Mouse (Mus musculus) MEL (cell line): ENCODE measurements around the gene Ifi203.
"Not testable (repeated sequence)": the region's sequence is repeated elsewhere in the genome, so short reads cannot be mapped to it uniquely, and the experiment has no call there.

Source experiments
- BHLHE40 ChIP-seq: IDR thresholded peaks from 2 replicates; pipeline ENCODE4 v1.6.1; 2012; ENCODE audit warnings: low read depth, mild to moderate bottlenecking, inconsistent platforms, low read length, improper control_type of control experiment, borderline replicate concordance
- CTCF ChIP-seq, 3 experiments: IDR thresholded peaks in 2 of 3; conservative IDR thresholded peaks in 1 of 3; 2 replicates each; pipeline ENCODE4 v1.5.1; 2011 to 2012; ENCODE audit warnings: low read length in 3 of 3, low read depth in 2 of 3, mild to moderate bottlenecking in 2 of 3, improper control_type of control experiment in 1 of 3, inconsistent platforms in 1 of 3, mixed read lengths in 1 of 3, moderate library complexity in 1 of 3; ENCODE audit not compliant: control insufficient read depth in 1 of 3, insufficient read depth in 1 of 3, poor library complexity in 1 of 3, severe bottlenecking in 1 of 3
- E2F4 ChIP-seq: IDR thresholded peaks from 2 replicates; pipeline ENCODE4 v1.6.1; 2011; ENCODE audit warnings: low read depth, low read length, improper control_type of control experiment, borderline replicate concordance
- EP300 ChIP-seq, 2 experiments: IDR thresholded peaks; 2 replicates each; pipeline ENCODE4 v1.6.1; 2011; ENCODE audit warnings: improper control_type of control experiment in 2 of 2, low read length in 2 of 2, low read depth in 1 of 2, mild to moderate bottlenecking in 1 of 2
- MAFK ChIP-seq: IDR thresholded peaks from 2 replicates; pipeline ENCODE4 v1.6.1; 2011; ENCODE audit warnings: low read depth, mild to moderate bottlenecking, low read length, improper control_type of control experiment, borderline replicate concordance
- POLR2A ChIP-seq, 2 experiments: IDR thresholded peaks; 2 replicates each; pipeline ENCODE4 v1.6.1; 2011 to 2012; ENCODE audit warnings: low read length in 2 of 2, mild to moderate bottlenecking in 2 of 2, control low read depth in 1 of 2, improper control_type of control experiment in 1 of 2, low read depth in 1 of 2, moderate library complexity in 1 of 2; ENCODE audit not compliant: control insufficient read depth in 1 of 2, insufficient read depth in 1 of 2, poor library complexity in 1 of 2
- RCOR1 ChIP-seq: IDR thresholded peaks from 2 replicates; pipeline ENCODE4 v1.6.1; 2012; ENCODE audit warnings: low read depth, mild to moderate bottlenecking, inconsistent platforms, low read length, improper control_type of control experiment
- SMC3 ChIP-seq: IDR thresholded peaks from 2 replicates; pipeline ENCODE4 v1.6.1; 2011; ENCODE audit warnings: low read depth, low read length, improper control_type of control experiment
- UBTF ChIP-seq: IDR thresholded peaks from 2 replicates; pipeline ENCODE4 v1.6.1; 2012; ENCODE audit warnings: low read depth, mild to moderate bottlenecking, inconsistent platforms, low read length, improper control_type of control experiment, moderate library complexity, borderline replicate concordance; ENCODE audit not compliant: insufficient read depth

GRCm38 (mm10) chr1:173982694-173983305, 40.3 kb upstream of the Ifi203 start, which contains the start of gene Ifi202b:
- TF ChIP-seq RCOR1; MAFK; CTCF (IDR thresholded peaks at IDR 0.05 in 2 of 3, conservative IDR thresholded peaks at IDR 0.05 in 1 of 3; ENCODE audit: control insufficient read depth in 1 of 3, insufficient read depth in 1 of 3, low read depth in 2 of 3, low read length in 3 of 3, poor library complexity in 1 of 3, severe bottlenecking in 1 of 3); BHLHE40; EP300 (IDR thresholded peaks at IDR 0.05; ENCODE audit: low read depth in 1 of 2, low read length in 2 of 2); SMC3; E2F4; POLR2A (IDR thresholded peaks at IDR 0.05; ENCODE audit: control insufficient read depth in 1 of 2, insufficient read depth in 1 of 2, low read depth in 1 of 2, low read length in 2 of 2, poor library complexity in 1 of 2); UBTF: not testable (repeated sequence)
